Mouse (Mus musculus) subcutaneous adipose tissue, adult 2 months (tissue): ENCODE results near the gene Vps36. TPM values are rescaled to one million over a fixed set of nuclear protein-coding genes. Genes with fewer than 3 reads are reported as not detected.

Experiments used
- polyA plus RNA-seq: library from polyadenylated mRNA; depleted of rRNA; stranded (reverse); fragments of >200 nt; gene quantifications from 2 replicates; pipeline ENCODE4 v1.2.3, GENCODE M21; 2012; ENCODE audit warnings: low replicate concordance; rRNA removed

Gene Vps36
- 12.3 and 13.2 TPM in 2 replicates for polyA plus RNA-seq

GRCm38 (mm10) chr8:22192660-22193431 lies at the start of gene Vps36:
Vps36 (plus strand) TSS chr8:22192809.

GRCm38 (mm10) chr8:22166080-22166603 lies 26.5 kb upstream of the Vps36 start, which contains the start of gene Nek3:
Nek3 (minus strand) TSS chr8:22166435.

GRCm38 (mm10) chr8:22185431-22186397 lies 6.9 kb upstream of the Vps36 start, which contains the start of gene Ckap2:
Ckap2 (minus strand) TSS chr8:22185819.

GRCm38 (mm10) chr8:22227061-22227877 lies 34.7 kb downstream of the Vps36 start, which contains the start of gene Thsd1:
Thsd1 (plus strand) TSS chr8:22227313.

Other genes with a start within 250 kb of the Vps36 start
- not detected in 2 replicates for gene Defb13, start 246.0 kb upstream of the Vps36 start, polyA plus RNA-seq
- gene Fam90a1a, start 234.1 kb upstream of the Vps36 start, polyA plus RNA-seq = not detected in 2 replicates
- not detected in 2 replicates for gene Ccdc70, start 223.0 kb upstream of the Vps36 start, polyA plus RNA-seq
- gene Atp7b, start 132.5 kb upstream of the Vps36 start, polyA plus RNA-seq = 0.04 and 0.77 TPM in 2 replicates
- 5.9 and 9.0 TPM in 2 replicates for gene Alg11, start 132.1 kb upstream of the Vps36 start, polyA plus RNA-seq
- gene Nek5, start 67.8 kb upstream of the Vps36 start, polyA plus RNA-seq = 0.18 TPM in 1 of 2 replicates, not detected in the other
- gene Nek3, start 26.4 kb upstream of the Vps36 start, polyA plus RNA-seq = 1.2 and 1.8 TPM in 2 replicates
- gene Ckap2, start 7.0 kb upstream of the Vps36 start, polyA plus RNA-seq = 0.54 and 3.1 TPM in 2 replicates
- 9.9 and 10.4 TPM in 2 replicates for gene Thsd1, start 34.5 kb downstream of the Vps36 start, polyA plus RNA-seq
- gene Tpte, start 90.6 kb downstream of the Vps36 start, polyA plus RNA-seq = 0.06 and 0.13 TPM in 2 replicates
- 4.4 and 6.7 TPM in 2 replicates for gene Slc25a15, start 205.8 kb downstream of the Vps36 start, polyA plus RNA-seq
- gene Mrps31, start 218.6 kb downstream of the Vps36 start, polyA plus RNA-seq = 6.6 and 7.5 TPM in 2 replicates